Mouse (Mus musculus): ENCODE measurements at regions not wholly inside any gene's neighbourhood (a gene's known extent, or its start where the extent isn't known, plus 50 kb on each side); places are given as distances from the start of the nearest gene placed in this dataset.

DNA sequence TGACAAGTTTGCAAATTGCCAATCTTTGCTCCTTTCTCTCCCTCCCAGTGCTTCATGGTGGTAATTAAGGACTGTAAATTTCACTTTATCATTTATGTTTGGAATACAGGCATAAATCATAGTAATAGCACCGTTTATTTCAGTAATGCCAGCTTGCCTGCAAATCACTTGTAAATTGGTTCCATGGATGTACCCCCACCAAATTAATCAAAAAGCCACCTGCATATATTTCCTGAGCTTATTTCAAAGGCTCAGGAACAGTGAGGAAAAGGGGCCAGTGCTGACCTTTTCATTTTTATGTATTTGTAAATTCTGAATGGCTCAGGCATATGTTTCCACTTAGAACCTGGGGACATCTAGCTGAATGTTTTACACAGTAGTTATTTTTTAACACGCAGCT, 115.0 kb downstream of the D3Ertd751e start:
- Histone ChIP-seq H3K27ac (no peak overlapping the region), H3K9me3 (ENCODE audit: control insufficient read depth, low read length) (no peaks in the 10 kb centered on the region), H3K9ac (replicated peaks) (no peak overlapping the region), H3K4me3 (ENCODE audit: insufficient read depth in 1 of 2, low read depth in 2 of 2, low read length in 2 of 2) (no peak overlapping the region), H3K4me1 (replicated peaks; ENCODE audit: control insufficient read depth in 2 of 2, insufficient read depth in 2 of 2, low read length in 1 of 2) (no peaks in the 10 kb centered on the region), H3K27me3 (ENCODE audit: control insufficient read depth, insufficient read depth, low read length) (no peaks in the 10 kb centered on the region), H3K36me3 (replicated peaks; ENCODE audit: control insufficient read depth, insufficient read depth, low read depth) (no peaks in the 10 kb centered on the region), H3K4me2 (ENCODE audit: low read depth) (no peak overlapping the region)
- DNase-seq (ENCODE audit: low read depth in 3 of 3, low spot score in 3 of 3), result no peak
- TF ChIP-seq EP300 (IDR thresholded peaks at IDR 0.05; ENCODE audit: low read depth) (no peak), CTCF (IDR thresholded peaks at IDR 0.05; ENCODE audit: low read depth) (no peak)
- ATAC-seq (ENCODE audit: insufficient read depth), result no peak
- WGBS (ENCODE audit: insufficient replicate concordance), result 43% methylated on average over 2 of the region's 2 CpGs

DNA sequence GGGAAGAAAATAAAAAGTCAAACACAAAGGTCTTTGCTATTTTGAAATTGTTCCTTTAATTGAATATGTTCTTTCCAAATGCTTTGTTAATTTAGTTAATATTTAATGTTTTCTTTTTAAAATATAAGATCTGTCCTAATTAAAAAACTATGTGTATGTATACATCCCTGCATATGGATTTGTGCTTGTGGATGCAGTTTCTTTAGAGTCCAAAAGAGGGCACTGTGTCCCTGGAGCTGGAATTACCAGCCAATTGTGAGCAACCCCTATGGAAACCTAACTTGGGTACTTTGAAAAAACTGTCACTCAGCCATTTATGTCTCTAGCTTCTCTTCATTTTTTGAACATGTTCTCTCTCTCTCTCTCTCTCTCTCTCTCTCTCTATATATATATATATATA, 120.3 kb downstream of the D3Ertd751e start:
- Histone ChIP-seq H3K4me2 (ENCODE audit: low read depth) (no peak overlapping the region), H3K27me3 (ENCODE audit: control insufficient read depth, insufficient read depth, low read length) (no peaks in the 10 kb centered on the region), H3K27ac (no peak overlapping the region), H3K9me3 (ENCODE audit: control insufficient read depth, low read length) (no peaks in the 10 kb centered on the region), H3K4me3 (ENCODE audit: insufficient read depth in 1 of 2, low read depth in 2 of 2, low read length in 2 of 2) (no peak overlapping the region), H3K4me1 (replicated peaks; ENCODE audit: control insufficient read depth in 2 of 2, insufficient read depth in 2 of 2, low read length in 1 of 2) (no peaks in the 10 kb centered on the region), H3K36me3 (replicated peaks; ENCODE audit: control insufficient read depth, insufficient read depth, low read depth) (no peaks in the 10 kb centered on the region), H3K9ac (replicated peaks) (no peak overlapping the region)
- no peak for DNase-seq (ENCODE audit: low read depth in 3 of 3, low spot score in 3 of 3)
- TF ChIP-seq EP300 (IDR thresholded peaks at IDR 0.05; ENCODE audit: low read depth) (no peak), CTCF (IDR thresholded peaks at IDR 0.05; ENCODE audit: low read depth) (peak; percentile 13; the same call in 1 of the 2 replicates)
- no peak for ATAC-seq (ENCODE audit: insufficient read depth)

- TF ChIP-seq EP300 (IDR thresholded peaks at IDR 0.05; ENCODE audit: low read depth), result no peak
- TF ChIP-seq CTCF (IDR thresholded peaks at IDR 0.05; ENCODE audit: low read depth), result no peak
- DNase-seq (ENCODE audit: low read depth in 3 of 3, low spot score in 3 of 3) (no peak), ATAC-seq (ENCODE audit: insufficient read depth) (no peak)
- Histone ChIP-seq H3K9ac (replicated peaks) (no peak overlapping the region), H3K4me1 (replicated peaks; ENCODE audit: control insufficient read depth in 2 of 2, insufficient read depth in 2 of 2, low read length in 1 of 2) (no peaks in the 10 kb centered on the region), H3K4me3 (ENCODE audit: insufficient read depth in 1 of 2, low read depth in 2 of 2, low read length in 2 of 2) (no peak overlapping the region), H3K27ac (no peak overlapping the region), H3K36me3 (replicated peaks; ENCODE audit: control insufficient read depth, insufficient read depth, low read depth) (no peaks in the 10 kb centered on the region), H3K9me3 (ENCODE audit: control insufficient read depth, low read length) (no peaks in the 10 kb centered on the region), H3K4me2 (ENCODE audit: low read depth) (no peak overlapping the region), H3K27me3 (ENCODE audit: control insufficient read depth, insufficient read depth, low read length) (no peaks in the 10 kb centered on the region)
- 71% methylated on average over 6 of the region's 6 CpGs for WGBS (ENCODE audit: insufficient replicate concordance)
Observed at GRCm38 (mm10) chr3:41908952-41909351, 166.5 kb downstream of the D3Ertd751e start.

DNA sequence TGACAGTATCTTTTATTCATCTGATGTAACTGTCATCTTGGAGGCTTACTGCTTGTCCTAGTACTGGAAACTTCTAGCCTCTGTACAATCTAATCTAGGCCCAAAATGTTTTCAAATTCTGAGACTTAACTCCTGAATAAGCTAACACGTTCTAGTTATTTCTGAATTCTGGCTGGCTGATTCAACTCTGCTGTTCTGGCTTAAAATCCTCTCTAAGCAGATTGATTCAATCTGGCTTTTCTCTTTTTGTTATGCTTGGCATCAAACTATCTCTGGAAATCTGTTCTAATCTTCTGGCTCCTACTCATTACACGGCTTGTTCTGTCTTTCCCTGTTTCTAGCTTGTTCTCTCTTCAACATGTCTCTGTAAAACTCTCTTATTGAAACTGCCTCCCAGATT, 170.8 kb downstream of the D3Ertd751e start:
- Histone ChIP-seq H3K27ac (no peak overlapping the region), H3K4me1 (replicated peaks; ENCODE audit: control insufficient read depth in 2 of 2, insufficient read depth in 2 of 2, low read length in 1 of 2) (no peaks in the 10 kb centered on the region), H3K4me3 (ENCODE audit: insufficient read depth in 1 of 2, low read depth in 2 of 2, low read length in 2 of 2) (no peak overlapping the region), H3K4me2 (ENCODE audit: low read depth) (no peak overlapping the region), H3K27me3 (ENCODE audit: control insufficient read depth, insufficient read depth, low read length) (no peaks in the 10 kb centered on the region), H3K9ac (replicated peaks) (no peak overlapping the region), H3K36me3 (replicated peaks; ENCODE audit: control insufficient read depth, insufficient read depth, low read depth) (no peaks in the 10 kb centered on the region), H3K9me3 (ENCODE audit: control insufficient read depth, low read length) (no peaks in the 10 kb centered on the region)
- ATAC-seq (ENCODE audit: insufficient read depth), result no peak
- TF ChIP-seq EP300 (IDR thresholded peaks at IDR 0.05; ENCODE audit: low read depth) (no peak), CTCF (IDR thresholded peaks at IDR 0.05; ENCODE audit: low read depth) (no peak)
- no peak for DNase-seq (ENCODE audit: low read depth in 3 of 3, low spot score in 3 of 3)
- 64% methylated on average over 2 of the region's 2 CpGs for WGBS (ENCODE audit: insufficient replicate concordance)

DNA sequence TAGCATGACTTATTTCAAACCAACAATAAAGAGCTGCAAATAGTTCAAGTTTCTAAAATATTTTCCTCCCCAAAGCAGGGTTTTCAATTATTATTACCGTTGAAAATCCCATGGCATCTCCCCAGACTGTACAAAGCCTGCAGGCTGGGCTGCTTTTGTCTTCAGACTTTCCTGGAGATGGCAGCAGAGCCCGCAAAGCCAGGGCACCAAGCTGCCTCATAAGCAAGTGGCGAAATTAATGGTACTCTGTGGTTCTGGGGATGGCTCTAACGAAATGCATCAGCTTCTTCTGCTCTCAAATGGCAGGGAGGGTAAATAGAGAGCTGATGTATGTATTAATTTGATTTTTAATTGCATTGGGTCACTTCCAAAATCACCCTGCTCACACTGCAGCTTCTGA, 197.4 kb downstream of the D3Ertd751e start:
- H3K9me3 ChIP-seq (ENCODE audit: control insufficient read depth, low read length), result no peaks in the 10 kb centered on the region
- TF ChIP-seq EP300 (IDR thresholded peaks at IDR 0.05; ENCODE audit: low read depth), result no peak
- no peak for TF ChIP-seq CTCF (IDR thresholded peaks at IDR 0.05; ENCODE audit: low read depth)
- H3K4me2 ChIP-seq (ENCODE audit: low read depth), result no peak overlapping the region
- 48% methylated on average over 4 of the region's 4 CpGs for WGBS (ENCODE audit: insufficient replicate concordance)
- H3K27ac ChIP-seq, result no peak overlapping the region
- no peaks in the 10 kb centered on the region for H3K36me3 ChIP-seq (replicated peaks; ENCODE audit: control insufficient read depth, insufficient read depth, low read depth)
- DNase-seq (ENCODE audit: low read depth in 3 of 3, low spot score in 3 of 3), result no peak
- no peak overlapping the region for H3K9ac ChIP-seq (replicated peaks)
- no peaks in the 10 kb centered on the region for H3K4me1 ChIP-seq (replicated peaks; ENCODE audit: control insufficient read depth in 2 of 2, insufficient read depth in 2 of 2, low read length in 1 of 2)
- no peak for ATAC-seq (ENCODE audit: insufficient read depth)
- no peak overlapping the region for H3K4me3 ChIP-seq (ENCODE audit: insufficient read depth in 1 of 2, low read depth in 2 of 2, low read length in 2 of 2)
- no peaks in the 10 kb centered on the region for H3K27me3 ChIP-seq (ENCODE audit: control insufficient read depth, insufficient read depth, low read length)

- DNase-seq (ENCODE audit: low read depth in 3 of 3, low spot score in 3 of 3), result no peak
- Histone ChIP-seq H3K9me3 (ENCODE audit: control insufficient read depth, low read length) (no peaks in the 10 kb centered on the region), H3K27ac (no peak overlapping the region), H3K9ac (replicated peaks) (no peak overlapping the region), H3K4me3 (ENCODE audit: insufficient read depth in 1 of 2, low read depth in 2 of 2, low read length in 2 of 2) (no peak overlapping the region), H3K4me1 (replicated peaks; ENCODE audit: control insufficient read depth in 2 of 2, insufficient read depth in 2 of 2, low read length in 1 of 2) (no peaks in the 10 kb centered on the region), H3K36me3 (replicated peaks; ENCODE audit: control insufficient read depth, insufficient read depth, low read depth) (no peaks in the 10 kb centered on the region), H3K27me3 (ENCODE audit: control insufficient read depth, insufficient read depth, low read length) (no peaks in the 10 kb centered on the region), H3K4me2 (ENCODE audit: low read depth) (no peak overlapping the region)
- ATAC-seq (ENCODE audit: insufficient read depth), result no peak
- 21% methylated on average over 6 of the region's 6 CpGs for WGBS (ENCODE audit: insufficient replicate concordance)
- TF ChIP-seq CTCF (IDR thresholded peaks at IDR 0.05; ENCODE audit: low read depth) (no peak), EP300 (IDR thresholded peaks at IDR 0.05; ENCODE audit: low read depth) (no peak)
Observed at GRCm38 (mm10) chr3:41942964-41943363, 200.6 kb downstream of the D3Ertd751e start.
